Mouse (Mus musculus): ENCODE measurements around the gene Phlpp1.
A peak's percentile ranks its signal among the peaks of the same experiment; 100 is the strongest.

Phlpp1 gene

DNA sequence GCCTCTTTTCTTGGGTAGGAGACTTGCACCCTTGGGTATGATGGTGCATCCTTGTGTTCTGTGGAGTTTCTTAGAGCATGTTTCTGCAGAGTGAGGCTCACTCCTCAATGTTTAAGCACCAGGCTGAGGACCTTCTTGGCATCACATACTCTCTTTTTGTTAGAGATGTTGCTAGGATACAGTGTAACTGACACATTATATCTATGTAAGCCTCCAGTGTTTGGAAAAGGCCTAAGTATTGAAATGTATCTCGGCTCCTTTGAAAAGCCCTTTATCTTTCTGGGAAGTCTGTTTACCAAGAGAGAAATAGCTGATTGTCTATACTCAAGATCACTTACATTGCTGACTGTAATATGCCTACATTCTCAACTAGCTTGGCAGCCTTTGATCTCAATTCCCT, 208.9 kb downstream of the Phlpp1 start:
- no peak for DNase-seq (ENCODE audit: low read depth, low spot score)

DNA sequence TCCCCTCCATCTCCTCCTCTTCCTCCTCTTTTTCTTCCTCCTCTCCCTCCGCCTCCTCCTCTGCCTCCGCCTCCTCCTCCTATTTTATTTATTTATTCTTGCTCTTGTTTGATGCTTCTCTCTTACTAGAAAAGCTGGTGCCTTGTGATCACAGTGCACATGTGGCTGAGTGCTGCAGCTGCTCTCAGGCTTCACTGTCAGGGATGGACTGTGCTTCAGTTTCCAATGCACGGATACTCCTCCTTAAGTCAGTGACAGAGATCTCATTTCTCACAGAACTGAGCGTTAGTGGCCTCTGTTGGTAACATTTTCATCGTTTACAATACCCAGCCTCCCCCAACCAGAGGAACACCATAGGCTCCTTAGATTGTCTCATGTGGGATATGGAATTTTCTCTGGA, 215.0 kb downstream of the Phlpp1 start:
- DNase-seq (ENCODE audit: low read depth, low spot score): no peak

DNA sequence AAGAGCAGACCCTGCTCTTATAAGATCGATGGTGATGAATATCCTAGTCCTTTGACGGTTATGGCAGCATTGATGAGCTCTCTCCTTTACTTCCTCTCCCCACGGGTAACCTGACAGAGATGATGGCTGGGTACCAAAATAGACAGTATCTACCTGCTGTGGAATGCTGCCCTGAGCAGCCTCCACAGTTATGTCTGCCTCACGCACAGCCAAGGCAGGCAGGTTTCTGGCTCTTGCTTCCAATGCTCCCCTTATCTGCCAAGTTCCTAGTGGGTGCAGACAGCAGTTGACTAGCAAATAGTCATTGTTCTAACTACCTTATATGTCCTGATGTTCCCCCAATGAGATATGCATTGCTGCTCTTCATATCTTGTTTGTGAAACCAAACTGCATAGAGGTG, 215.7 kb downstream of the Phlpp1 start:
- DNase-seq (ENCODE audit: low read depth, low spot score): no peak

DNA sequence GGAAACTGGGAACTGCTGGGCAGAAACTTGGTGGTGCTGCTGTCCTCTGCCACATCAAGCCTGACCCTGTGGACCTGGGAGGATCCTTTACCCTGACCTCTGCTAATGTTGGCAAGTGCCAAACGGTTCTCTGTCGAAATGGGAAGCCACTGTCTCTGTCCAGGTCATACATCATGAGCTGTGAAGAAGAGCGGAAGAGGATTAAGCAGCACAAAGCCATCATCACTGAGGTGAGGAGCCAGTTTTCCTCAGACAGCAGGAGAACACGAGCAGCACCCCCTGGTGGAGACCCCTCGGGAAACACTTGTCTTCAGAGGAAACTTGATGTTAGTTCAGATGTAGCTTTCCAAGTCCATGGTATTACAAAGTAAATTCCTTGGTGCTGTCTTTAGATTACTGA, 218.1 kb downstream of the Phlpp1 start:
- peak; percentile 54 for DNase-seq (ENCODE audit: low read depth, low spot score)

DNA sequence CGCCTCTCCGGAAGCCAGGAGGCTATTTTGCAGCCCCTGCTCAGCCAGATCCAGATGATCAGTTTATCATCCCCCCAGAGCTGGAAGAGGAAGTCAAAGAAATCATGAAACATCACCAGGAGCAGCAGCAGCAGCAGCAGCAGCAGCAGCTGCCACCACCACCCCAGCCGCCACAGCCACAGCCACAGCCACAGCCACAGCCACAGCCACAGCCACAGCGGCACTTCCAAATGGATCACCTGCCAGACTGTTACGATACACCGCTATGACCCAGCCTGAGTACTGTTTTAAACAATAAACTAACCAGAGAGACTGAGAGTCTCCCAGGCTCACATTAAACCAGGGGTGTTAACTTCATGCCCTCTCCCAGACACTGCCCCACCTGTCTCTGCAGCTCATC, 221.5 kb downstream of the Phlpp1 start:
- no peak for DNase-seq (ENCODE audit: low read depth, low spot score)

DNA sequence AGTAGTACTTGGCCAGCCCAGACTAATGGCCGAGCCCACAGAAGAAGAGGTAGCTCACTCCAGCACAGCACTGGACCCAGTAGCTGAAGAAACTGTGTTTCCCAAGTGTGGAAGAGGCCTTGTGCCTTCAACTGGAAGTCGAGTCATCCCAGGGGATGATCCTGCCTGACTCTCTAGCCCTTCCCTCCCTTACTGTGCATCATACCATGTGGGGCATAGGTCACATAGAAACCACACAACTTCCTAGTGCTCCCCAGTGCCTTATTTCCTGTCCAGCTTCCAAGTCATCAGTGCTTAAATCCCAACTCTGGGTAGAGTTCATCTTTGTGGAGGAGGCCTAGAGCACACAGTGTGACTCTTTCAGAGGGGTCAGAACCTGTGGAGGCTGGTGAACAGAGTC, 223.1 kb downstream of the Phlpp1 start:
- DNase-seq (ENCODE audit: low read depth, low spot score): no peak

DNA sequence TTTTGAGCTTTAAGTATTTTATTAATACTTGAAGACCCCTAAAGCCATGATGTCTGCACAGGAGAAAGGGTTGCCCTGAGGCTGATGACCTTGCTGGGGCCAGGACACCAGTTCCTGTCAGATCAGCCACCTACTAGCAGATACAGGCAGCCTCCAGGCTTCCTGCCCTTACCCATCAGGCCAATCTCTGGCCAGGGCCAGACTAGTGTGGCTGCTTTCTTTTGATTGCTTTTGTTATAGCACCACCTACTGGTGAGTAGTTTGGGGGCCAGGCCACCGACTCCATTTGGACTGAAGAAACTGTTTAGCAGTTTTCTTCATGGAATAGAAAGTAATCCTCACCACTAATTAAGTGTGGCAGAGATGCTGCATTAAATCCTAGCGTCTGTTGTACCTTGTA, 223.9 kb downstream of the Phlpp1 start:
- peak; percentile 69 for DNase-seq (ENCODE audit: low read depth, low spot score)

DNA sequence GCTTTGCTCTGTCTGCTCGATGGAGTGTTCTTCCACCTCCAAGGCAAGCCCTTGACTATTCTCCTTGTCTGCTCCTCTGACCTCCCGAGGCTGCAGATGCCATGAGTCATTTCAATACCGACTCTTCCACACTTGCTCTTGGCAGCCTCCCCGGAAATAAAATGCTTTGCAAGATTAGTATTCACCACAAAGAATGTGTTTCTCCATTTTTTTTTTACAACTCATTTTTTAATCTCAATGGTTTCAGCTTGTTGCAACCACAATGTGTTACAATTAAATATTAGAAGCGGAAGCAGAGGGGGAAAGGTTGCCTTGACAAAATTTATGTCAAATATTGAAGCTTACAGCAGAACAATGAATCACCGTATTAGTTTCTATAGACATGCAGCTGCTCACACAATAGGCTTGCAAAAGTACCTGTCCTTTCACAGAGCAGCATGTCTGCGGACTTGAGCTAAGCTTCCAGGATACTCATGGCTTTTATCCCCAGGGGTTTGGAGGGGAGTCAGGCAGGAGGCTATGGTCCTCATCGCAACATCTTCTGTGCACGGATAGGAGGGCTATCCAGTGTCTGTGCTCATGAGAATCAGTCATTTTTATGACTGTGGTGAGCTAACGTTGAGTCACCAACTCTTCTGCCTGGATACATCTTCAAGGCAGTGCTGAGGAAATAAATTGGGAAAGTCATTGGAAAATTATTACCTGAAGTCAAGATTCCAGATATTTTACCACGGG, 229.5 kb downstream of the Phlpp1 start:
- no peak for DNase-seq (ENCODE audit: low read depth, low spot score)

DNA sequence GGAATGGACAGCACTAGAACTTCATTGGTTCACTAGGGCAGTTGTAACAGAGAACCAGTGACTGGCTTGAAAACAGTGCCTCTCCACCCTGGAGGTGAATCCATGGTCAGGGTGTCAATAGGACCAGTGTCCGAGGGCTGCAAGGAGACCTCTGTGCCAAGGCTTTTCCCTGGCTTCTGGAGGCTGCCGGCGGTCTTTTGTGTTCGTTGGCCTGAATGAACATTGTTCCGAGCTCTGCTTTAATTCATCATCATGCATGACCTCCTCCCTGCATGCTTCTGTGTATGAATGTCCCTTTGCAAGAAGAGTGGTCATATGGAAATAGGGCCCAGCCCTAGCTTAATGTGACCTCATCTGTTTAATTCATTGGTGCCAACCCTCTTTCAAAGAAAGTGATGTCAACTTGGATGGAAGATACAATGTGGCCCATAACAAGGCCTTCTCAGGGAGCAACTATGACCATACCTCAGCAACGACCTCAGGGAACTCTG, 231.5 kb downstream of the Phlpp1 start:
- DNase-seq (ENCODE audit: low read depth, low spot score): no peak

DNA sequence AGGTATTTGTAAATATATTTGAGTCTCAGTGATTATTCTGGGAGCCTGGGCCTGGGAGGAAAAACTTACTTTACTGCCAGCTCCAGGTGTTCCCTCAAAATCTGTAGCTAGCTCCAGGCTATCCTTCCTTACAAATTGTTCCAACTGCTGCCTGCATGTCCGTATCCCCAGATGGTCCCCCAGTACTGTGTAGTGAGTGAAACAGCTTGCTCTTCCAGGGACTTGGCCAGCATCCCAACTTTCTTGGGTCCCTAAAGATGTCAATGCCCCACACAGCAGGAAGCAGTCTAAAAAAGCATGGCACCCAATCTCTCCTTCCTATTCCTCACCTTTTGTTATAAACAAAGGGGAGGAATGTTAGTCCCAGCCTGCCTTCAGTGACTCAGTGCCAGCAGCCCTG, 235.3 kb downstream of the Phlpp1 start:
- DNase-seq (ENCODE audit: low read depth, low spot score): no peak

DNA sequence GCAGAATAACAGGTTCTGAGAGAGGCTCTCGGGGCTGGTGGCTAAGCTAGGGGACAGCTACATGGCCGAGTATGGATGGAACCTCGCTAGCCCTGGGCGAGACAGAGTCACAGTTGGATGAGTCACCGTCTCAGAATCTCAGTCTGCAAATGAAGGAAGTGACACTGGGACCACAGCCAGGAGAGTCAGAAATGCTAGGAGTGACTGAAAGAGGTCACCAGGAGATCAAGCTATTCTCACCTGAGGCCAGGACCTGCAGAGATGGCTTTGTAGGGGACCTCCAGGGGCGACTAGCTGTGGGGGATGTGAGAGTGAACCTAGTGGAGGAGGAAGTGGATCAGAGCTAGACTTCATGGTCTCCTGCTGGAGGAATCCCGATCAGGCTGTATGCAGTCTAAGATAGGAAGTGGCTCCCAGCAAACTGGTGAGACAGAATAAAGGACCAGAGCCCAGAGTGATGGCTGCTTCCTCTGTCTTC, 236.4 kb downstream of the Phlpp1 start:
- no peak for DNase-seq (ENCODE audit: low read depth, low spot score)

DNA sequence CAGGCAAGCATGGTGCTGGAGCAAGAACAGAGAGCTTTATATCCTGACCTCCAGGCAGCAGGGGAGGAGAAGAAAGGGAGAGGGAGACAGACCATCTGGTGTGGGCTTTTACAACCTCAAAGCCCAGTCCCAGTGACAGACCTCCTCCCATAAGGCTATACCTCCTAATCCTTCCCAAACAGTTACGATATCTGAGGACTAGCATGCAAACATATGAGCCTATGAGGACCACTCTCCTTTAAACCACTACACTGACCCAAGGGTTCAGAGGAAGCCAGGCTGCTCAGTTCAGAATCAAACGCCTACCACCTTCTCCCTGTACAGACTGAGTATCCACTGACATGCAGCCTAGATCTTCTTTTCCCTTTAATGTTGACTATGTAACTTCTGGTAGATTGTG, 239.3 kb downstream of the Phlpp1 start:
- no peak for DNase-seq (ENCODE audit: low read depth, low spot score)

DNA sequence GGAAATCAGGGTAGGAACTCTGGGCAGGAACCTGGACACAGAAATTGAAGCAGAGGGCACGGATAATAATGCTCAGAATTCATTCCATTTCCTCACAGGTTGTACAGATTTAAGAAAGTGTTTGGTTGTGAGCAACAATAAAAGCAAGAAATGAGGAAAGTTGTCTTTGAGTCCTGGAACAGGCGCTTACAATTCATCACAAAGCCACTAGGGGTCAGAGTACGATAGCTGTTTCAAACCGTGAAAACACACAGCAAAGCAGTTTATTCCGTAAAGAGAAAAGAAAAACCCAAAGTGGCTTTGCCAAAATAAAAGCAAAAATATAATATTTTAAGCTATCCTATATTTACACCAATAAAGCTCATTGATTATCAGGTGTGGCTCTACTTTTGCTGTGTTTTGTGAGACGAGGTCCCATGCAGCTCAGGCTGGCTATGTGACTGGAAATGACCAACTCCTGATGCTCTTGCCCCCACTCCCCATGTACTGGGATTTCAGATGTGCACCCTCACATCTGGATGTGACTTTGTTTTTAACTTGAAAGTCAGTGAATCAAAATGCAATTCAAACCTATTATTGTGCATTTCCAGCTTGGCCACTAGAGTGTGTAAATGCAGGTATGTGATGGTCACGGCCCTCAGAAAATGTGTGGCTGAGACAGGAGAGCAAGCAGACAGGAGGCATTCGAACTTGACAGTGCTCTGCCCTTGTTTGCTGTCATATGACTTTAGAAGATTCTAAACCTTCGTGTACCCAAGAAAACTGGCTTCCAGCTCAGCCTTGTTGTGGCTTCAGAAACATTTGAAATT, 253.8 kb downstream of the Phlpp1 start:
- DNase-seq (ENCODE audit: low read depth, low spot score): peak; percentile 49

DNA sequence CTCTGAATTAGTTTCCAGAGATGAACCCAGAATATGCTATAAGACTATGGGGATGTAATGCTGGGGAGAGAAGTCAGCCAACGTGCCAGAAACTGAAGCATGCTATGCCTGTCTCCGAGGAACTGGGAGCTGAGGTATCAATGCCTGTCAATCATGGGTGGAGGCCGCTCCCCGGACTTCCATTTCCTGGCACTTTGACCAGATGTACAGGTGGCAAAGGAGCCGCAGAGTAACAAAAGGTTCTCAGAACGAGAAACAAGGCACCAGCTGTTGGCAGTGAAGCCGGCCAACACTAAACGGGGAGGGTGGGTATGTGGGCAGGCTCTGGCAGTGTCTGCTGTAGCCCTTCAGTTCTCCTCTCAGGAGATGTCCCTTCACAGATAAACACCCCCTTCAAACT, 256.6 kb downstream of the Phlpp1 start:
- no peak for DNase-seq (ENCODE audit: low read depth, low spot score)

DNA sequence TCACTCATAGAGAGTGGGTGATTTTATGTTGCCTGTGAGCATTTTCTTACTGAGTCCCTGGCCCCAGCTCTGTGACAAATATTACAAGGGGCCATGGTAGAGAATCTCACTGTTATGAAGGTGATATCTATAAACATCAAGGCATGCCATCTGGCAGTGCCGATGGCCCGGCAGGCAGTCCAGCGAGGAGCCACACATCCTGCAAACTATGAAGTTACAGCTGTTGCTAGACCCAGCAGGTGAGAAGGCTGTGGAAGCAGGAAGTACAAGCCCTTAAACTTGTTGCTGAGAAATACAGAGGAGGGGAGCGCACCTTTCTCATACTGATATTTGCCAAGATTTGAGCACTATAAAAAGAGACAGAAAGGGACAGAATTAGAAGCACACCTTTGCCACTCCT, 257.0 kb downstream of the Phlpp1 start:
- no peak for DNase-seq (ENCODE audit: low read depth, low spot score)

DNA sequence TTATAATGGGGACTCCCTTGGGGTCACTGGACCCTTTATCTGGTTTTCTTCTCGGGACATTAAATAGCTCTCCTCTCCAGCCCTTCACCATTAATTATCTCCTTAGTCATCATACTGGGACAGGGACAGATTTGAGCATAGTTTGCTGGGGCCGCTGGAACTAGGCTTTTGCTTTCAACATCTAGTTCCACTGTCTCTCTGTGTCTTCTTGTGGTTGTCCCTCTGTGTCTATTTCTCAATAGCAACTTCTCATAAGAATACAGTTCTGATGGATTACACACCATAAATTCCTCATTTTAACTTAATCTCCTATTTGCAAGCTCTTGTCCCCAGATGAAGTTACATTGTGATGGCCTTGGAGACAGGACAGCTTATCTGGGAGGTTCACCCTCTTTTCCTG, 262.0 kb downstream of the Phlpp1 start:
- DNase-seq (ENCODE audit: low read depth, low spot score): no peak
